Mouse (Mus musculus): ENCODE data around the gene Tango2.

Tango2 gene

DNA sequence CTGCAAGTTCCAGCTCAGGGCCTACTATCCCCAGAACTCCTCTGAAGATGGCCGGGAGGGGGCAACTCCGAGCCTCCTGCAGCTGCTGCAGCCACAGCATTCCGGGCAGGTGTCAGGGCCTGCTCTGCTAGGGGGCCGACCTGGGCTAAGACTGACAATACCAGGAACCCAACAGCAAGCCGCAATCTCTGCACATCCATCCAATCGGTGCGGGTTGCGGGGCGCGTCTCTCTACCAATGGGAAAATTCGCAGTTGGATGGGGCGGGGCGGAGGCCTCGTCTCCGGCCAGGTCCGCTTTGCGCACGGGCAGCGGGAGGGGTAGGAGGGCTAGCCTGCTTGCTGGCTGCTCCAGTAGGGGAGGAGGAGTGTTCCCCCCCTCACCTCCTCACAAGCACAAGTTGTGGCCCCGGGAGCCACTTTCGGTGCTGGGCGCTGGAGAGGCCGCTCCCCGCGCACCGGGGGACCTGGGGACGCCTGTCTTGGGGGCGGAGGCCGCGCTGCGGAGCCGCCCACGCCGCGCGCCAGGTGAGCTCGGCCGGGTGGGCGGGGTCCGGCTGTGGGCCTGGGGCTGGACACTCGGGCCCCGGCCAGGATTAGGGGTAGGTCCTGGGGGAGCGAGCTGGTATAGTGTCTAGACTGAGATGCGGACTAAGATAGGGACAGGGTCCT, at the start of gene Tango2, which contains the start of gene Arvcf:
Tango2 (minus strand) TSS at position 173 of the 670 bp plus-strand sequence.
Arvcf (plus strand) TSS at position 252 of the 670 bp plus-strand sequence.
- in situ Hi-C loops (cut with MboI, MseI), result no loop called here

DNA sequence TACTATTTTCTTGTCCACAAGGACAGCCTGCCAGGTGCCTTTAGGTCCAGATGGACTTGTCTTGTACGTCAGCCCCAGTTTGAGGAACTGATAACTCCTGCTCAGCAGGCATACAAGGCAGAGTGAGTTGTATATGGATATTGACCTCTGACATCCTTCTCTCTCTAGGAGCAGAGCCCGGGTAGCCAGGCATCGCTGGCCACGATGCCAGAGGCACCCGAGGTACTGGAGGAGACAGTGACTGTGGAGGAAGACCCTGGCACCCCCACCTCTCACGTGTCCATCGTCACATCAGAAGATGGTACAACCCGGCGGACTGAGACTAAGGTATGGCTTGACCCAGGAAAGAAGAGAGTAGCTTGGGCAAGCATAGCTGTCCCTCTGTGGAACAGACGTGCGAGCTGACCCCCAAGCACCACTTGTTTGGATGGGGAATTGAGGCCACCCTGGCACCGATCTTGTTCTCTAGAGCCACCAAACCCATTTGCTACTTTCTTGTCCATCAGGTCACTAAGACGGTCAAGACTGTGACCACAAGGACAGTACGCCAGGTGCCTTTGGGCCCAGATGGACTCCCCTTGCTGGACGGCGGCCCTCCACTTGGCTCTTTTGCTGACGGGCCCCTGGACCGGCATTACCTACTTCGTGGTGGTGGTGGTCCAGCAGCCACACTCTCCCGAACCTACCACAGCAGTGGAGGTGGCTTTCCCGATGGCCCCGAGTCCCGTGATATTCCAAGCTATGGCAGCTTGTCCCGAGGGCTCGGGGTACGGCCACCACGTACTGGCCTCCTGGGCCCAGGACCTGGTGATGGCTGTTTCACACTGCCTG, 49.1 kb upstream of the Tango2 start:
- in situ Hi-C loops (cut with MboI, MseI), result no loop called here

DNA sequence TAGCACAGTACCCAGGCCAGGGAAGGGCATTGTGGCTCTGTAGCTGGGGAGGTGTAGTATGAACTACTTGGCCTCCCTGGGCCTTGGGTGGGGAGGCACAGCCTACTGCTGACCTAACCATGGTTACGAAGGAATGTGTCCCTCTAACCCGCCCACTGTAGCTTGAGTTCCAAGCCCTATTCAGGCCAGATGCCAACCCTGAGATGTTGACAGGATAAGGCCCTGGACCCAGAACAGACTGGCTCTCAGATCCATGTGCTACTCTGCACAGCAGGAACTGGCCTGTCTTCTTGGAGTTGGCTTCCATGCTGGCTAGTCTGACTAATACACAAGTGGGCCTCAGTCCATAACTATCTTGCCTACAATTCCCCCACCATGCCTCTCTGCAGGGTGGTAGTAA, 48.3 kb upstream of the Tango2 start:
- in situ Hi-C loops (cut with MboI, MseI), result no loop called here

DNA sequence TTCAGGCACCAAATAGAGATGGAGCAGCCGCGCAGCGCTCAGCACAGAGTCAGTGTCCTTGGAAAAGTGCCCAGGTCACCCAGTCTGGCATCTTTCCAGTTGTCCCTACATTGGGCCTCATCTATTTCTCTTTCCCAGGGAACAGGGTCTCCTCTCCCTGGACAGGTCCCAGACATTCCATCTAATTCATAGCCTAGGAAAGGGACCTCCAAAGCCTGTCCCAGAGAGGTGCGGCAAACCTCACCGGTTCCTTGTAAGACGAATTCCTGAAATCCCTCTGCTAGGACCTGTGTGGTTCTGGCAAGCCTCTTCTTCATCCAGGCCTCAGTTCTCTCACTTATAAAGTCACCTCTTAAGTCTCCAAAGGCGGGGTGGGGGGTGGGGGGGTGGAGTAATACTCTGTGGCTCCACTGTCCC, 47.7 kb upstream of the Tango2 start:
- in situ Hi-C loops (cut with MboI, MseI), result no loop called here

DNA sequence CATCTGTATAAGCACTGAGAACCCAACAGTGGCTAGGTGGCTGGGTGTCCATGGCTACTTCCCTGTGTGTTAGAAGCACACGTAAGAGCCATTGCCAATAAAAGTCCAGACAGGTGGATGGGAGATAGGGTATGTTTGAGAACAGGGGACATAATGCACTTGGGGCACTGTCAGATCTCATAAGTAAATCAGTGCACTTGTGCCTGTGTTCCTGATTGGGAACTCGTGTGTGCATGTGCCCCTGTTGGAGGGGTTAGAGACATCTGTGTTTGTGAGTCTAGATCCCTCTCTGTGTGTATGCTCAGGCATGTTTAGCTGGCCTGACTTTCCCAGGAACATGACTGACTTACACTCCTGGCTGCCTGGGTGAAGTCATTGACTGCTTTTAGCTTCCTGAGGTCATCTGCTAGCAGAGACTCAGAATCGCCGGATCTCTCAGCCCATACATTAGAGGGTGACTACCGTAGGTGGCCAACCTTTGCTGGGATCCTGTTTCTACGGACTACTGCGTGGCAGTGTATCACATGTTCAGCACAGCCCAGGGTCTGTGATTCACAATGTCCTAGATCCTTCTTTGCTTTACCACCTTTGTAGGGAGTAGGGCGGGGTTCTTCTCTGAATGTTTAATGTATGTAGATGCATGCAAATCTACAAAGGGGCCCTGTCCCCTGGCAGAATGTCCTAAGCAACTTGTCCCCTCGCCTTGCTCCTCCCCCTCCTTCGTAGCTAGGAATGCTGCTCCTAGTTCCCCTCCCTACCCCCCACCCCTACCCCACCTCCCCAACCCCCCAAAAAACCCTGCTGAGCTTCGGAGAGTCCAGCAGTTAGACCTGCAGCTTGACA, 47.1 kb upstream of the Tango2 start:
- in situ Hi-C loops (cut with MboI, MseI), result no loop called here

DNA sequence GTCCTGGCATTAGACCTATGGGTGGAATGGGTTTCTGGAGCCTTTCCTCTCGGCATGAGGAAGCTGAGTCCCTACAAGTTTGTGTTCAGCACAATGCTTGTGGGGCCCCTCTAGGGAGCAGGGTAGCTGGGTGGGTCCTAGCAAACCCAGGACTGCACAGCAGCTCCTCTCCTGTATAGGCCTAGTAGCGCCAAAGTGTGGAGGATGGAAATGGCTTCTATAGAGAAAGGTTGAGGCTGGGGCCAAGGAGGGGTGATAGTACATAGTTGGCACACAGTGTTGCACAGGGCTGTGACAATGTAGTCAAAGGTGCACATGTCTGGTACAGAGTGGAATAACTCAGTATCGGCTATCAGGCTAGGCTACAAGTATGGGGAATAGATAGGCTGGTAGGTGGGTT, 46.2 kb upstream of the Tango2 start:
- in situ Hi-C loops (cut with MboI, MseI), result no loop called here

DNA sequence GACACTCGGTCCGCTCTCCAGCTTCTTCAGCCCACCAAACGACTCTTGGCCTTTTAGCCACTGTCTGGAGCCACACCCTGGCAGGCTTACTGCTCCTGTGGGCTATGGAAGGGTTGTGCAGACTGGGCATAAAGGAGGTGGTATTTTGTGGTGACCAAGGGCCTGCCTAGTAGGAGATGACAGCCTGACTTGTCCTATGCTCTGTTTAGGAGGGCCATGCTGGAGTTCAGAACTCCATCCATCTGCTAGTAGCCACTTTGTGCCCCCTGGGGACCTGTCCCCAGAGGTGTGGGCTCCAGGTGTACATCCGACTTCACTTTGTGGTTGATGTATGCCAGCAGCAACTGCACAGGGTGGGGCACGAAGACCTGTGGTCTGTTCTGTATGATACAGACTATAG, 45.7 kb upstream of the Tango2 start:
- in situ Hi-C loops (cut with MboI, MseI), result no loop called here

DNA sequence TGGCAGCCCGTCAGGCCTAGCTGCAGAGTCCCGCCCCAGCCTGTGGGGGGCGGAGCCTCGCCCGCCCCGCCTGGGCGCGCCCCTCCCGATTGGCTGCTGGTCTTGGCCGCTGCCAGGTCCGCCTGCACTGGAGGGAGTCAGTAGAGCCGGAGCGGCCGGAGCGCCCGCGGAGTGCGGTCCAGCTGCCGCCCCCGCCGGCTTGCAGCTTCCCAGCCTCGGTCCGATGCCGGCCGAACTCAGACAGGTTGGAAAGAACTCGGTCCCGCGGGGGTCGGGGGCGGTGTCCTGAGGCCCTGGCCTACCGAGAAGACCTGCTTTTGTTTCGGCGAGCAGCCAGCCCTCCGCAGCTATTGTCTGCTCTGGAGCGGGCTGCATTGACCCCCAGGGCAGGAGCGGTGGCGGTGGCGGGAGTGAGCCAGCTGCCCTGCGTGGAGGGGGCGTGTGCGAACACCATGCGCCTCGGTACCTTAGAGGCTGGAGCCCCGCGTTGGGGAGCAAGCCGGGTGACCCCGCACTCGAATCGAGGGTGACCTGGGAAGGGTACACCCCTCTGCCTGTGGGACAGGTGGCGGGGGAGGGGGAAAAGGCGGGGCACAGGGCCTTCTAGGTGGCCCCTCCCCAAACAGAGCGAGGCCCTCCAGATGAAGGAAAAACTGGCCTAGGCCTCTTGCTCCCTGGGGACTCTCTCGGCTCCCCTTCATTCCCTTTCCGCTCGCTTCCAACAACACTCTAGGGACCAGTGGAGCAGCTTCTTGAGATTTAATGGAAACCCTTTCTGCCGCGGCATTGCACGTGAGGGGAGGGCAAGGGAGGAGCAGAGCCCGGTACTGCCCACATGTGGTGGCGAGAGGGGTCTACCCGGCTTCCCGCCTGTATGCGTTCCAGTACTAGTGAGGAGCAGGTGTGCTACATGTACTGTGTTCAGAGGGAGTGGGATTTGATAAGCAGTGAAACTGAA, 44.8 kb upstream of the Tango2 start:
- in situ Hi-C loops (cut with MboI, MseI), result no loop called here

DNA sequence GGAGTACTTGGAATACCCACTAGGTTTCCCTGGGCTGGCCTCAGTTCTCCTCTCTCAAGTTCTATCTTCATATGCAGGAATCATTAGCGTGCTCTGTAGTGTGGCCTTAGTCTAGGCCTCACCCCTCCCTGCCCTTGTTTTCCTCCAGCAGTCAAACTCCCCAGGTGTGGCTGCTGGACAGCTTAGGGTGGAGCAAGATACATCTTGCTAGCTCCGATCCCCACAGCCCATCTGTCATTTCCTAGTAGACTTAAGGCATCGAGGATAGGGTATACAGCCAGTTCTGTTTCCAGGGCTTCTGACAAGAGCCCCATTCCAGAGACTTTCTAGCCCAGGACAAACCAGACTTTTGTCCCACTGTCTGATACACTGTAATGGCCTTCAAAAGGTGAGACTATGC, 43.8 kb upstream of the Tango2 start:
- in situ Hi-C loops (cut with MboI, MseI), result no loop called here

DNA sequence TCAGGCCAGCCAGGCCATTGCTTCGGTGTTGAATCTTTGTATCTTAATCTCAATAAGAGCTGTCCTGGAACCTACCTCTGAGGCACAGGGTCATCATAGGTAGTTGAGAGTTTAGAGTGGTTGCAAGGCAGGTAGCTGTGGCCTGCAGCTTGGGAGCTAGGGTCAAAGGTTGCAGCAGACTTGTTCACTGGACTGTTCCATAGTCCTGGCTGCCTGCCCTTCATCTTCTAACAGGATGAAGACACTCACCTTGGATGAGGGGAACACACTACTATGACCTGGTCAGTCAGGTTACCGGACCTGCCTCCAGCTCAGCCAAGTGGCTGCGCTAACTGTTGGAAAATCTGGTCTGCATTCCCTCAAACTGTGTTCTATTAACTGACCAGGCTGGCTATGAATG, 43.2 kb upstream of the Tango2 start:
- in situ Hi-C loops (cut with MboI, MseI), result no loop called here

DNA sequence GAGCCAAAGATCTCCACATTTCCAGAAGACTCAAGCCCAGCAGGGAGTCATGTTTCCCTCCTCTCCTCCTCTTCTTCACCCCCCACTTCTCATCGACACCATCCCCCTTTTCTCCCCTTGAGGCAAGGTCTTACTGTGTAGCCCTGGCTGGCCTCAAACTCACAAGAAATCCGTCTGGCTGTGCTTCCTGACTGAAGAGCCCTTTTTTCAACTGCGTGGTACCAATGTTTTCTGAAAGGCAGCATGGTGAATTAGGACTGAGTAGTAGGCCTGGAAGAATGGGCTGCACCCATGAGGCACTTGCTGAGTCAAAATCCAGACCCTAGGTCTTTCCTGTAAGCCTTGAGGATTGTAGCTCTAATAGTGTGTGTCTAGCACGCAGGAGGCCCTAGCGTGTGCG, 42.5 kb upstream of the Tango2 start:
- in situ Hi-C loops (cut with MboI, MseI), result no loop called here

DNA sequence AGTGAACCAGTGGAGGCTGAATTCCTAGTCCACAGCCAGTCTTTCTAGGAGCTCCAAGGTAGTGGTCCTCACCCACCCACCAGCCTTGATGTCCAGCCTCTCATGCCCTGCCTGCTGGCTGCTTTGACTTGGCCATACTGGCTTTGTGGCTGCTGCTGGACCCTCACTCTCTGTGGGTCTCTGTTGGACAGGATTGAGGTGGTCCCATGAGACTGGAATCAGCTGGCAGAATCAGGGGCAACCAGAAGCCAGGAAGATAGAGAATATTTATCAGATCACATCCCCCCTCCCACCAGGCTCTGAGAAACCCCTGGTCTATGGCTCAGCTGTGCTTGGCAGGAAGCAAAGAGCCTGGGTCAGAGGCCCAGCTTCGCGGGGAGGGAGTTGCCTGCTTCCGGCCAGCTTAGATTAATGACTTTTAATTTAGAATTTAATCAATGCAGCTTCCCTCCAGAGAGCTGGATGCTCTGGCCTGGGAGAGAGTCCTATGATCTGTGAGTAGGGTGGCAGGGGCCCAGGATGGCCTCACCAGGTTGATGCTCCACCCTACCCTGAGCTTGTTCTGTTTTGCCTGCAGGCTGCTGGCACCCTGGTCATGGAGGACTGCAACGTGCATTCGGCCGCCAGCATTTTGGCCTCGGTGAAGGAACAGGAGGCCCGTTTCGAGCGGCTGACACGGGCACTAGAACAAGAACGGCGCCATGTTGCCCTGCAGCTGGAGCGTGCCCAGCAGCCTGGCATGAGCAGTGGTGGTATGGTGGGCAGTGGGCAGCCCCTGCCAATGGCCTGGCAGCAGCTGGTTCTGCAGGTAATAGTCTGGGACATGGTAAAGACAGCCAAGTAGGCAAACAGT, 40.9 kb upstream of the Tango2 start:
- in situ Hi-C loops (cut with MboI, MseI), result no loop called here

DNA sequence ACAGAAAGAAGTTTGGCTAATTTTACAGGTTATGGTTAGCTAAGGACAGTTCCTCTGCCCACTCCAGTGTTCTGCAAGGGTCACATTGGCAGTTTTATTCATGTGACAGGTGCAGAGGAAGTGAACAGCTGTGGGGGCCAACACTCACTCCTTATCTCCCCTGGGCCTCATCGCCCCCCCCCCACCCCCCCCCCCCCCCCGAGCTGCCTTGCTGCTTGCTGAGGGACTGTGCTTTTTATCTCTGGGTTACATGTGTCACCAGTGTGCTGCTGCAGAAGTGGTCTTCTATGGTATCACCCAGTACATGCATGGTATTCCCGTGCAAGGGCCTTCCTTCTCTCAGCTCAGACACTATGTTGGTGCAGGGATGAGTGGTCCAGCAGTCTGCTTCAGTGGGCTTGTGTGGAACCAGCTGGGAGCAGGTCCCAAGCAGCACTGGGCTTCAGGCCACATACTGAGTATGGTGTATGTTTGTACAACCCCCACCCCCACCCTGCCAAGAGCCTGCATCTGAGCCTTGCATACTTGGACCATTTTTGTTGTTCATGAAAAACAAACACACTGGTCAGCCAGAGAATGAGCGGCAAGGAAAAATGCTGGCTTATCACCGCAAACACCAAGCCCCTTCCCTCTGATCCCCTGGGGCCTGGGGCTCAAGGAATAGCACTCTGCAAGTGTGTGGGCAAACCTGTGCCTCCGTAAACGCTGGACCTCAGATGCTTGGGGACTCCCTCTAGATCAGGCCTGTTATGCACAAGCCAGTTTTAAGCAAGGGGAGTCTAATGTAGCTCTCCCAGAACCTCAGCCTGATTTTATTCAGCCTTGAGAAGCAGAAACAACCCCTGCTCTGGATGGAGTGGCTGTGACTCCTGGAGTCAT, 40.0 kb upstream of the Tango2 start:
- in situ Hi-C loops (cut with MboI, MseI), result no loop called here

DNA sequence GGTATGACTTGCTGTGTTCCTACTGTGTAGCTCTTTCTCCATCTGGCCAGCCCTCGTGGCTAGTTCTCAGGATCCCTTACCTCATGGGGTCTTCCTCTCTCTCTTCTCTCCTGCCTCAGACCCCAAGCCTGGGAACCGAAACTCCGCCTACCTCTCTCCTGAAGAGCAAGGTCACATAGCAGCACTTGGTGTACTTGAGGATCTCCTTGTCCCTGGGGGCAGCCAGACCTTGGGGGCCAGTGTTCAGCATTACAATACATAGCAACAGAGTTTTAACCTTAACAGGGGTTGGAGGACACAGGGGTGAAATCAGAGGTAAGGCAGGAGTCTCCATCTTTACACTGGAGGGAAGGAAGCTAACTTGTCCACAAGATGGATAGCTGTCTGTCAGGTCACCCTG, 39.1 kb upstream of the Tango2 start:
- in situ Hi-C loops (cut with MboI, MseI), result no loop called here

DNA sequence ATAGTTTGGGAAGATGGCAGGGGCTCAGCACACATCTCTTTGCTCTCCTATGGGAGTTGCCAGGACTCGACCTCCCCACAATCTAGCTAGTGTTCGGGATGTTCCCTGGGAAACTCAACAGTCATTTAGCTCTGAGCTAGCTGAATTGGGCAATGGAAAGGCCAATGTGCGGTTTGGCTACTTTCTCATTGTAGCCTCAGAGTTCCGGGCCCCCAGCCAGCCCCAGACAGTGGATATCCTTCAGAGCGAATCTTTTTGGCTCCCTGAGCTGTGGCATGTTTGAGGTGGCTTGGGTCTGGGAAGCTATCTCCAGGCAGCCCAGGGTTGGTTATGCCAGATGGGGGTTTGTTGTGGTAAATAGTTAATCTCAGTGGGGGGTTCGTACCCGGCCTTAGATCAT, 38.5 kb upstream of the Tango2 start:
- in situ Hi-C loops (cut with MboI, MseI), result no loop called here

DNA sequence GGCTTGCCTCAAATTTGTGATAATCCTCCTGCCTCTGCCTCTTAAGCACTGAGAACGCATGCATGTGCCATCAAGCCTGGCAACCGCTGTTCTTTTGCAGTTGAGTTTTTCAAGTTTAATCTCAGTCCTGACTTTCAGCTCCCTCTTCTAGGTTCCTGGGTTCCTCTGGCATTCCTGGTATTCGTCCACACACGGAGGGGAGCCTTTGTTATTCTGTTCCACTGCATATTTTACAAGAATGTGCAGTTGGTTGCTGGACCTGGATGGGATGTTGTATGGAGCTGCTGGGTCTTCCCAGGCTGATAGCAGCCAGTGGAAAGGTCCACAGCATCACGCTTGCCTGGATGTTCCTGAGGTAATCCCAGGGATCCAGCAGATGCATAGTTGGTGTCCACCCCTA, 37.5 kb upstream of the Tango2 start:
- in situ Hi-C loops (cut with MboI, MseI), result no loop called here

DNA sequence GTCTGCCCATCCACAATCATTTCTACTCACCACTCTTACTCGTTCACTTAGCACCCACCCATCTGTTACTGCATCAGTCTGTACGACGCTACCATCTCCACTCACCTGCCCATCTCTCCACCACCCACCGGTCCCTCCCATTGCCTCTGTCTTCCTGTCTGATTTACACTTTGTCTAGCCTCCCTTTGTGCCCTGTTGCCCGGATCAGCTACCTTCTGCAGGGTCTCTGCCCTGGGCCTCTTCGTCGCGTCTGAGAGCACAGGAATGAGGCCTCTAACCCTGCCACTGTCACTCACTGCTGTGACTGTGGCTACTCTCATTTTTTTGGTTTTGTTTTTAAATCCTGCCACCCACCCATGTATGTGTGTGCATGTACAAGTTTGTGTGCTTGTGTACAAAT, 36.8 kb upstream of the Tango2 start:
- in situ Hi-C loops (cut with MboI, MseI), result no loop called here

DNA sequence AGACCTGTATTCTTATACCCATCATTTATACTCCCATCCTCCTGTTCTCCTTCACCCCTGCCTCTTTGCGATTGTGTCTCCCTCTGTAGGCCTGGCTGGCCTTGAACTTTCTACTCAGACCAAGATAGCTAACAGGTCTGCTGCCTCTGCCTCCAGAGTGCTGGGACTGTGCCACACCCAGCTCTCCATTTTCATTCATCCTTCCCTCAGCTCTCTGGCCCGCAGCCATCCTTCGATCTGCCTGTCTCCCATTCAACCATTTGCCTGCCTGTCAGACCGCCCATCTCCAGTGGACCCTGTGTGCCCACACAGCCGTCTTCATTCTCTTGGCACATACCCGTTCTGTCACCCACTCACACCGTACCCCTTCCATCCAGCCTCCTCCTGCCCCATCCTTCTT, 36.3 kb upstream of the Tango2 start:
- in situ Hi-C loops (cut with MboI, MseI), result no loop called here

DNA sequence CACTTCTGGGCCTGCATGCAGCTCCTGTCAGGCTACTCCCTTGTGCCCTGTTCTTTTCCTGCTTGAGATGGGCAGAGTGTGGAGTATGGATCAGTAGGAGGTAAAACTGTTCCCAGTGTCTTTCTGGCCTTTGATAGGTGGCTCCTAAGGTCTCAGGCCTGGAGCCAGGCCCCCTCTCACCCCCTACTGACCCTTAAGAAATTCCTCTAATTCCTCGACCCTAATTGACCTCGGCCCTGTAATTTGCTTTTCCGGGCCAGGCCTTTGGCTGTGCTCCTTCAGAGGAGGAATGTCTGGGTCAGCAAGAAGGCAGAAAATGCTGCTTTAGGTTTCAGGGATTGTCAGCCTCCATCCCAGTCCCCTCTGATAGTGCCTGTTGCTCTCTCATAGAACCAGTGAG, 35.9 kb upstream of the Tango2 start:
- in situ Hi-C loops (cut with MboI, MseI), result no loop called here

Data from regulatory T cell (primary cell).